Comparison of ENCODE assay signal across 15 mouse cellular contexts in the genomic region with DNA sequence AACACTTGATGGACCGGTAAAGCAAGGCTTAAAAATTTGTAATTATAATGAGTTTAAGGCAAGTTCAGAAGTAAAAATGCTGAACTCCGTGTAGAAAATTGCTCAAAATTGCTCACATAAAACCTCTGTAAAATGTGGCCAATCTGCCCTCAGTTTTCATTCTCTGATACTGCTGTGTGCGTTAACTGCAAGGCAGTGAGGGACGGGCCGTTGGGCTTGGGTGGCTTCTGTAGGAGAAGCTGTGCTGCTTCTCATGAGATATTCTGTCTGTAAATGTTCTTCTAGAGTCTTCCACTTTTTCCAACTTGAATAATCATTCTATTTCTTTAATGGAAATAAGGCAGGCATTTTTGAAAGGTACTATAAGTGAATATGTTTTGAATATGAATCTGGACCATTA. TPM values are rescaled to one million over a fixed set of nuclear protein-coding genes. Genes with fewer than 3 reads are reported as not detected.
DNase-seq lines count a peak whose midpoint lies in the region; ATAC-seq and TF ChIP-seq lines count a peak whose summit lies in the region.
"Had no signal": no experiment of that assay in that cellular context is flagged by ENCODE, and none has a peak within 500 bp of the region (broad histone marks: within the 10 kb centered on the region; RNA-seq: fewer than 3 reads in every experiment).

No protein-coding gene starts in this region.

- H3K9ac ChIP-seq in embryonic facial prominence, embryonic 14.5 days (ENCODE audit: low read depth, low read length): no peak overlapping the region
- no peak overlapping the region for H3K9ac ChIP-seq in heart, postnatal 0 days (replicated peaks; ENCODE audit: low read depth, low read length)
- no peak overlapping the region for H3K9ac ChIP-seq in stomach, embryonic 15.5 days
- no peak overlapping the region for H3K9ac ChIP-seq in stomach, postnatal 0 days (ENCODE audit: low read length)
- H3K9ac ChIP-seq: neural tube, embryonic 13.5 days had no signal

- H3K4me2 ChIP-seq in embryonic facial prominence, embryonic 14.5 days (ENCODE audit: low read depth, low read length): no peak overlapping the region
- H3K4me2 ChIP-seq in heart, postnatal 0 days (ENCODE audit: low read depth, low read length): no peak overlapping the region
- H3K4me2 ChIP-seq in stomach, embryonic 15.5 days: no peak overlapping the region
- H3K4me2 ChIP-seq in stomach, postnatal 0 days (replicated peaks; ENCODE audit: low read depth): no peak overlapping the region
- H3K4me2 ChIP-seq: neural tube, embryonic 13.5 days had no signal

- no peak for TF ChIP-seq EP300 in heart, postnatal 0 days (IDR thresholded peaks at IDR 0.05; ENCODE audit: low read depth)
- TF ChIP-seq EP300 in stomach, postnatal 0 days (optimal IDR thresholded peaks at IDR 0.05): no peak

- ATAC-seq in embryonic facial prominence, embryonic 14.5 days (ENCODE audit: low read depth): no peak
- ATAC-seq in heart, postnatal 0 days (ENCODE audit: insufficient read depth, low read depth): no peak
- no peak for ATAC-seq in stomach, embryonic 15.5 days (ENCODE audit: insufficient read depth, low FRiP score, low read depth)
- ATAC-seq in stomach, postnatal 0 days (ENCODE audit: low FRiP score, low TSS enrichment): no peak
- no peak for ATAC-seq in megakaryocyte-erythroid progenitor cell, adult 5-6 weeks (replicated peaks; ENCODE audit: low FRiP score, low TSS enrichment, poor library complexity, severe bottlenecking)

- 47% methylated on average over 5 of the region's 5 CpGs for WGBS in embryonic facial prominence, embryonic 14.5 days
- 67% methylated on average over 5 of the region's 5 CpGs for WGBS in embryonic facial prominence, embryonic 10.5 days
- WGBS in heart, postnatal 0 days: 45% methylated on average over 5 of the region's 5 CpGs
- 47% methylated on average over 5 of the region's 5 CpGs for WGBS in stomach, embryonic 15.5 days
- 51% methylated on average over 5 of the region's 5 CpGs for WGBS in stomach, postnatal 0 days

- H3K27me3 ChIP-seq in embryonic facial prominence, embryonic 14.5 days (replicated peaks; ENCODE audit: control insufficient read depth, insufficient read depth, low read length): no peaks in the 10 kb centered on the region
- no peaks in the 10 kb centered on the region for H3K27me3 ChIP-seq in embryonic facial prominence, embryonic 10.5 days (replicated peaks; ENCODE audit: low read depth, poor library complexity, severe bottlenecking)
- no peaks in the 10 kb centered on the region for H3K27me3 ChIP-seq in heart, postnatal 0 days (ENCODE audit: control insufficient read depth, insufficient read depth, low read length)
- no peaks in the 10 kb centered on the region for H3K27me3 ChIP-seq in stomach, embryonic 15.5 days (replicated peaks)
- H3K27me3 ChIP-seq in stomach, postnatal 0 days (ENCODE audit: control insufficient read depth, insufficient read depth, low read length): no peaks in the 10 kb centered on the region
- H3K27me3 ChIP-seq: neural tube, embryonic 13.5 days had no signal

- 0 out of 2 replicates have a peak overlapping the region, but pooled peaks have one; percentile 1 for H3K27ac ChIP-seq in embryonic facial prominence, embryonic 14.5 days (replicated peaks; ENCODE audit: low read depth, low read length)
- H3K27ac ChIP-seq in embryonic facial prominence, embryonic 10.5 days (replicated peaks): no peak overlapping the region
- peak overlapping the region; percentile 95 for H3K27ac ChIP-seq in heart, postnatal 0 days (ENCODE audit: low read depth)
- peak overlapping the region; percentile 44; the same call in 1 of the 2 replicates for H3K27ac ChIP-seq in stomach, embryonic 15.5 days
- H3K27ac ChIP-seq in stomach, postnatal 0 days (replicated peaks): no peak overlapping the region
- H3K27ac ChIP-seq: neural tube, embryonic 13.5 days had no signal

- intact Hi-C loops in heart, postnatal 25 days (cut with DNase I): no loop called here

- no peaks in the 10 kb centered on the region for H3K9me3 ChIP-seq in embryonic facial prominence, embryonic 14.5 days (ENCODE audit: control insufficient read depth, low read length)
- H3K9me3 ChIP-seq in embryonic facial prominence, embryonic 10.5 days: no peaks in the 10 kb centered on the region
- no peaks in the 10 kb centered on the region for H3K9me3 ChIP-seq in heart, postnatal 0 days (replicated peaks; ENCODE audit: control insufficient read depth, low read length)
- no peaks in the 10 kb centered on the region for H3K9me3 ChIP-seq in stomach, embryonic 15.5 days
- no peaks in the 10 kb centered on the region for H3K9me3 ChIP-seq in stomach, postnatal 0 days (ENCODE audit: control insufficient read depth, low read length)
- H3K9me3 ChIP-seq: midbrain, embryonic 10.5 days; neural tube, embryonic 13.5 days had no signal

- no peak overlapping the region for H3K4me3 ChIP-seq in embryonic facial prominence, embryonic 14.5 days (ENCODE audit: low read depth, low read length)
- no peak overlapping the region for H3K4me3 ChIP-seq in embryonic facial prominence, embryonic 10.5 days
- H3K4me3 ChIP-seq in heart, postnatal 0 days (ENCODE audit: low read depth, low read length): no peak overlapping the region
- H3K4me3 ChIP-seq in stomach, embryonic 15.5 days (replicated peaks): no peak overlapping the region
- H3K4me3 ChIP-seq in stomach, postnatal 0 days (ENCODE audit: low read depth, low read length): no peak overlapping the region
- H3K4me3 ChIP-seq: midbrain, embryonic 10.5 days; neural tube, embryonic 13.5 days had no signal

- DNase-seq in embryonic facial prominence, embryonic 14.5 days (ENCODE audit: low spot score): no peak
- DNase-seq in embryonic facial prominence, embryonic 10.5 days (ENCODE audit: low spot score): no peak
- DNase-seq in heart, postnatal 0 days (ENCODE audit: low spot score): no peak
- DNase-seq in heart, postnatal 25 days (ENCODE audit: low spot score): no peak
- no peak for DNase-seq in stomach, postnatal 0 days (ENCODE audit: low spot score)
- DNase-seq in embryo, embryonic 11 days: no peak
- DNase-seq: adrenal gland, postnatal 14 days; cerebellum, postnatal 10 days; kidney, postnatal 25 days; lung, adult 18-20 months; right cerebral cortex, postnatal 25 days had no signal

- peaks cover 14% of the 10 kb centered on the region for H3K4me1 ChIP-seq in embryonic facial prominence, embryonic 14.5 days (ENCODE audit: control insufficient read depth, insufficient read depth, low read length)
- H3K4me1 ChIP-seq in embryonic facial prominence, embryonic 10.5 days: peaks cover 40% of the 10 kb centered on the region
- peaks cover 61% of the 10 kb centered on the region for H3K4me1 ChIP-seq in heart, postnatal 0 days (ENCODE audit: control insufficient read depth, insufficient read depth)
- H3K4me1 ChIP-seq in stomach, embryonic 15.5 days: peaks cover 15% of the 10 kb centered on the region
- peaks cover 2% of the 10 kb centered on the region; the same call in 1 of the 2 replicates for H3K4me1 ChIP-seq in stomach, postnatal 0 days (replicated peaks; ENCODE audit: control insufficient read depth, insufficient read depth)

- no peak for TF ChIP-seq CTCF in heart, postnatal 0 days (IDR thresholded peaks at IDR 0.05; ENCODE audit: low read depth)
- no peak for TF ChIP-seq CTCF in stomach, postnatal 0 days (IDR thresholded peaks at IDR 0.05; ENCODE audit: low read depth)

- 0 out of 2 replicates have a peak, but pooled peaks cover 15% of the 10 kb centered on the region for H3K36me3 ChIP-seq in embryonic facial prominence, embryonic 14.5 days (ENCODE audit: control insufficient read depth, insufficient read depth, low read length)
- peaks cover 3% of the 10 kb centered on the region for H3K36me3 ChIP-seq in embryonic facial prominence, embryonic 10.5 days (replicated peaks)
- H3K36me3 ChIP-seq in heart, postnatal 0 days (replicated peaks; ENCODE audit: control insufficient read depth, insufficient read depth, low read length): 0 out of 2 replicates have a peak, but pooled peaks cover 3% of the 10 kb centered on the region
- no peaks in the 10 kb centered on the region for H3K36me3 ChIP-seq in stomach, embryonic 15.5 days
- H3K36me3 ChIP-seq in stomach, postnatal 0 days (ENCODE audit: control insufficient read depth, insufficient read depth, low read length): no peaks in the 10 kb centered on the region
- H3K36me3 ChIP-seq: neural tube, embryonic 13.5 days had no signal

RNA-seq across cellular contexts. Expression of gene Nadk2, which starts 8.6 kb away (rescaled TPM):
- polyA plus RNA-seq in embryonic facial prominence, embryonic 14.5 days (2014; fragmentation: Nextera tagmentation; extraction: Ambion mirVana): 26.6 and 29.7 TPM in 2 replicates
- polyA plus RNA-seq in embryonic facial prominence, embryonic 10.5 days (2016; fragmentation: Nextera tagmentation; extraction: Ambion mirVana): 35.2 and 36.1 TPM in 2 replicates
- total RNA-seq in heart, postnatal 0 days (2014; rRNA removed; ENCODE audit: low replicate concordance): 41.6 and 77.7 TPM in 2 replicates
- polyA plus RNA-seq in heart, postnatal 0 days (2015; fragmentation: Nextera tagmentation; extraction: Ambion mirVana): 33.4 and 33.8 TPM in 2 replicates
- 10 to 100 TPM; 53.9 to 54.1 TPM for total RNA-seq in heart, postnatal 25 days (2021)
- polyA plus RNA-seq in stomach, embryonic 15.5 days (2015; fragmentation: Nextera tagmentation; extraction: Ambion mirVana): 38.6 and 40.0 TPM in 2 replicates
- 13.3 and 13.7 TPM in 2 replicates for polyA plus RNA-seq in stomach, postnatal 0 days (2015; fragmentation: Nextera tagmentation; extraction: Ambion mirVana)
- 100 and 113 TPM in 2 replicates for total RNA-seq in megakaryocyte-erythroid progenitor cell, adult 5-6 weeks (2014; fragmentation: Nextera tagmentation)
- total RNA-seq in megakaryocyte-erythroid progenitor cell, adult 5-6 weeks (2017): 151 and 170 TPM in 2 replicates

Comparison
In these comparisons a context has a peak if more than half of its experiments do, and no peak if none do; other contexts are left out.
1. H3K27ac ChIP-seq: peak in embryonic facial prominence, embryonic 14.5 days (single experiment), heart, postnatal 0 days (single experiment) and stomach, embryonic 15.5 days (single experiment); none in embryonic facial prominence, embryonic 10.5 days (single experiment) and stomach, postnatal 0 days (single experiment).